In genomic region chr11:26956153-26956552, GRCm38 (mm10) we compare ENCODE assay signal across 22 mouse cellular contexts.
DNase-seq lines count a peak whose midpoint lies in the region; ATAC-seq and TF ChIP-seq lines count a peak whose summit lies in the region.
"Had no signal": no experiment of that assay in that cellular context is flagged by ENCODE, and none has a peak within 500 bp of the region (broad histone marks: within the 10 kb centered on the region; RNA-seq: fewer than 3 reads in every experiment).

No protein-coding gene starts in this region.

- peak; percentile 96 for ATAC-seq in frontal cortex, adult (ENCODE audit: low TSS enrichment)
- ATAC-seq: activated CD4-positive, CD25-positive, alpha-beta regulatory T cell, adult 4 months; CD4-positive, CD25-positive, alpha-beta regulatory T cell, adult 4 months; Patski had no signal

- intact Hi-C loops in left cerebral cortex, adult 2 months (cut with DNase I) = loop anchor here (2.0 kb wide), 1 partner anchor 153 kb away; no protein-coding TSS in a partner anchor
- intact Hi-C loops in left cerebral cortex, postnatal 36 days (cut with DNase I) = loop anchor here (10.0 kb wide), 1 partner anchor 761 kb away; no protein-coding TSS in a partner anchor

- no peaks in the 10 kb centered on the region for H3K4me1 ChIP-seq in olfactory bulb, adult 2 months (ENCODE audit: control insufficient read depth, insufficient read depth, low read length)

- H3K4me3 ChIP-seq in left cerebral cortex, adult 2 months = no peak overlapping the region
- H3K4me3 ChIP-seq in olfactory bulb, adult 2 months (ENCODE audit: insufficient read depth, low read depth, low read length) = no peak overlapping the region

- TF ChIP-seq CTCF in left cerebral cortex, adult 2 months (IDR thresholded peaks at IDR 0.05) = no peak
- TF ChIP-seq CTCF in olfactory bulb, adult 2 months (IDR thresholded peaks at IDR 0.05; ENCODE audit: insufficient read depth, low read depth, low read length) = no peak

- H3K27ac ChIP-seq in left cerebral cortex, adult 2 months = peak overlapping the region; percentile 47; the same call in 1 of the 2 replicates
- peak overlapping the region; percentile 26; the same call in 1 of the 2 replicates for H3K27ac ChIP-seq in olfactory bulb, adult 2 months (ENCODE audit: insufficient read depth, low read depth, low read length)

- no peak for TF ChIP-seq POLR2A in olfactory bulb, adult 2 months (IDR thresholded peaks at IDR 0.05; ENCODE audit: insufficient read depth, low read depth, low read length)

- WGBS in olfactory bulb, adult 2 months = 31% methylated on average over 3 of the region's 3 CpGs

- DNase-seq in frontal cortex, postnatal 14 days (ENCODE audit: low spot score in 2 of 2) = no peak
- no peak for DNase-seq in left cerebral cortex, adult 2 months (ENCODE audit: extremely low spot score in 1 of 2, low spot score in 2 of 2)
- DNase-seq in left cerebral cortex, postnatal 36 days (ENCODE audit: low spot score in 2 of 2) = no peak
- DNase-seq in brain, adult 2 months (ENCODE audit: low read depth, low spot score) = peak; percentile 61
- no peak for DNase-seq in MN1 (ENCODE audit: low spot score)
- no peak for DNase-seq in ovary, postnatal 36 days (ENCODE audit: low spot score)
- DNase-seq: adrenal gland, adult 2 months; adrenal gland, adult 8-10 months; adrenal gland, postnatal 10 days; adrenal gland, postnatal 14 days; adrenal gland, postnatal 25 days; adrenal gland, postnatal 36 days; B cell, adult 2 months; cerebellum, adult 11 months; cerebellum, adult 11-12 months; cerebellum, adult 18-20 months; cerebellum, adult 2 months had no signal
